Comparison of ENCODE assay signal across 24 mouse cellular contexts in the genomic region with DNA sequence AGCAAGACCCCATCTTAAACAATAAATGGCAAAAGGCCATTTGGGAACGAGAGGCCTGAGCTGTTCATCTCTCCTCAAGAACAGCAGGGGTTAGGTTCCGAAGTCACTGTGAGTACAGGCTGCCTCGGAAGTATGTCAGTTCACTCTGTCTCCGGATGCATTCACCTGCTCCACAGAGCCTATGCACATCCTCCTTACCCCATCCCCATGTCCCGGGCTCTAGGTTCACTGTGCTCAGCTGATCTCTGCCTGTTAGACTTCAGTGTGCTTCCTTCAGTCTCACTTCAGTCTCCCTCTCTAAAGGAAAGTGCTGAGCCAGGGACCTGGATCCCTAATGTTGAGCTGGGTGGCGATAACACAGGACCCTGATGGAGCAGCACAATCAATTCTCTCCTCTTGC. TPM values are rescaled to one million over a fixed set of nuclear protein-coding genes. Genes with fewer than 3 reads are reported as not detected.
DNase-seq lines count a peak whose midpoint lies in the region; ATAC-seq and TF ChIP-seq lines count a peak whose summit lies in the region.
"Had no signal": no experiment of that assay in that cellular context is flagged by ENCODE, and none has a peak within 500 bp of the region (broad histone marks: within the 10 kb centered on the region; RNA-seq: fewer than 3 reads in every experiment).

No protein-coding gene starts in this region.

- no peak for ATAC-seq in lung, embryonic 15.5 days (ENCODE audit: borderline replicate concordance, extremely low read depth, low FRiP score, low TSS enrichment)
- no peak for ATAC-seq in stomach, postnatal 0 days (ENCODE audit: low FRiP score, low TSS enrichment)
- no peak for ATAC-seq in frontal cortex, adult (ENCODE audit: low TSS enrichment)
- ATAC-seq: activated CD4-positive, CD25-positive, alpha-beta regulatory T cell, adult 4 months; CD4-positive, CD25-positive, alpha-beta regulatory T cell, adult 4 months; forebrain, embryonic 14.5 days; forebrain, postnatal 0 days; hindbrain, postnatal 0 days; inflammation-experienced regulatory T-cells, adult 6 months had no signal

- H3K36me3 ChIP-seq in lung, embryonic 15.5 days: no peaks in the 10 kb centered on the region
- no peaks in the 10 kb centered on the region for H3K36me3 ChIP-seq in stomach, postnatal 0 days (ENCODE audit: control insufficient read depth, insufficient read depth, low read length)
- H3K36me3 ChIP-seq: heart, embryonic 15.5 days had no signal

- no peak overlapping the region for H3K4me2 ChIP-seq in lung, embryonic 15.5 days
- no peak overlapping the region for H3K4me2 ChIP-seq in stomach, postnatal 0 days (replicated peaks; ENCODE audit: low read depth)
- H3K4me2 ChIP-seq: heart, embryonic 11.5 days; heart, embryonic 15.5 days; hindbrain, embryonic 14.5 days had no signal

- H3K4me1 ChIP-seq in lung, embryonic 15.5 days: peaks cover 18% of the 10 kb centered on the region; the same call in 1 of the 2 replicates
- no peaks in the 10 kb centered on the region for H3K4me1 ChIP-seq in stomach, postnatal 0 days (replicated peaks; ENCODE audit: control insufficient read depth, insufficient read depth)

- no peaks in the 10 kb centered on the region for H3K27me3 ChIP-seq in lung, embryonic 15.5 days
- H3K27me3 ChIP-seq in stomach, postnatal 0 days (ENCODE audit: control insufficient read depth, insufficient read depth, low read length): no peaks in the 10 kb centered on the region
- H3K27me3 ChIP-seq: heart, embryonic 15.5 days had no signal

- TF ChIP-seq CTCF in stomach, postnatal 0 days (IDR thresholded peaks at IDR 0.05; ENCODE audit: low read depth): no peak

- DNase-seq in lung, postnatal 14 days: no peak
- peak; percentile 16 for DNase-seq in urinary bladder, adult 2 months (ENCODE audit: low spot score)
- no peak for DNase-seq in urinary bladder, postnatal 14 days (ENCODE audit: low spot score)
- peak; percentile 12 for DNase-seq in stomach, postnatal 0 days (ENCODE audit: low spot score)
- DNase-seq: adrenal gland, postnatal 10 days; adrenal gland, postnatal 36 days; cerebellum, adult 18-20 months; cerebellum, adult 9-10 months; cerebellum, postnatal 14 days; forebrain, postnatal 0 days; gastrocnemius, postnatal 25 days; heart, adult 2 months; heart, postnatal 10 days; heart, postnatal 4 days had no signal

- H3K27ac ChIP-seq in lung, embryonic 15.5 days: peak overlapping the region; percentile 64; the same call in 1 of the 2 replicates
- H3K27ac ChIP-seq in stomach, postnatal 0 days (replicated peaks): no peak overlapping the region; the same call in 1 of the 2 replicates
- H3K27ac ChIP-seq: heart, adult 2 months; heart, embryonic 15.5 days; hindbrain, embryonic 14.5 days; hindbrain, postnatal 0 days had no signal

- H3K4me3 ChIP-seq in lung, embryonic 15.5 days: no peak overlapping the region
- H3K4me3 ChIP-seq in stomach, postnatal 0 days (ENCODE audit: low read depth, low read length): no peak overlapping the region
- H3K4me3 ChIP-seq: heart, adult 2 months; heart, embryonic 15.5 days had no signal

- WGBS in lung, embryonic 15.5 days: 92% methylated on average over 6 of the region's 6 CpGs
- WGBS in stomach, postnatal 0 days: 88% methylated on average over 6 of the region's 6 CpGs

- no peak for TF ChIP-seq EP300 in stomach, postnatal 0 days (optimal IDR thresholded peaks at IDR 0.05)

- H3K9ac ChIP-seq in lung, embryonic 15.5 days: no peak overlapping the region
- H3K9ac ChIP-seq in stomach, postnatal 0 days (ENCODE audit: low read length): no peak overlapping the region
- H3K9ac ChIP-seq: forebrain, postnatal 0 days; heart, embryonic 15.5 days; hindbrain, embryonic 14.5 days had no signal

- H3K9me3 ChIP-seq in lung, embryonic 15.5 days: no peaks in the 10 kb centered on the region
- H3K9me3 ChIP-seq in stomach, postnatal 0 days (ENCODE audit: control insufficient read depth, low read length): no peaks in the 10 kb centered on the region
- H3K9me3 ChIP-seq: heart, embryonic 15.5 days had no signal

RNA-seq across cellular contexts. Expression of a gene that starts 14.4 kb away (rescaled TPM):
- 6.2 and 6.5 TPM in 2 replicates for polyA plus RNA-seq in lung, embryonic 15.5 days (2015; fragmentation: Nextera tagmentation; extraction: Ambion mirVana)
- polyA plus RNA-seq in urinary bladder, adult 2 months (2012; rRNA removed): 12.2 and 15.2 TPM in 2 replicates
- 2.4 TPM in 2 replicates for polyA plus RNA-seq in stomach, postnatal 0 days (2015; fragmentation: Nextera tagmentation; extraction: Ambion mirVana)

RNA-seq across cellular contexts. Expression of a gene that starts 39.3 kb away (rescaled TPM):
- 2.5 and 2.8 TPM in 2 replicates for polyA plus RNA-seq in lung, embryonic 15.5 days (2015; fragmentation: Nextera tagmentation; extraction: Ambion mirVana)
- 16.8 and 36.1 TPM in 2 replicates for polyA plus RNA-seq in urinary bladder, adult 2 months (2012; rRNA removed)
- polyA plus RNA-seq in stomach, postnatal 0 days (2015; fragmentation: Nextera tagmentation; extraction: Ambion mirVana): 13.2 and 13.8 TPM in 2 replicates
- polyA plus RNA-seq: activated CD4-positive, CD25-positive, alpha-beta regulatory T cell, adult 4 months; CD4-positive, CD25-positive, alpha-beta regulatory T cell, adult 4 months; inflammation-experienced regulatory T-cells, adult 6 months had no signal

RNA-seq across cellular contexts. Expression of a gene that starts 47.8 kb away (rescaled TPM):
- 352 and 360 TPM in 2 replicates for polyA plus RNA-seq in lung, embryonic 15.5 days (2015; fragmentation: Nextera tagmentation; extraction: Ambion mirVana)
- 177 and 247 TPM in 2 replicates for polyA plus RNA-seq in urinary bladder, adult 2 months (2012; rRNA removed)
- 171 and 181 TPM in 2 replicates for polyA plus RNA-seq in stomach, postnatal 0 days (2015; fragmentation: Nextera tagmentation; extraction: Ambion mirVana)

Comparison
In these comparisons a context has a peak if more than half of its experiments do, and no peak if none do; other contexts are left out.
1. DNase-seq: peak in urinary bladder, adult 2 months (single experiment) and stomach, postnatal 0 days (single experiment); none in lung, postnatal 14 days (single experiment) and urinary bladder, postnatal 14 days (single experiment).